Mouse (Mus musculus): ENCODE measurements around the gene Selenbp1.
A peak's percentile ranks its signal among the peaks of the same experiment; 100 is the strongest.

Selenbp1 gene

GRCm38 (mm10) chr3:94974528-94975422 is 41.9 kb downstream of the Selenbp1 start, which contains the start of gene Pi4kb:
Gene Pi4kb, plus strand, starts transcription at chr3:94974731.
- DNase-seq (ENCODE audit: low read depth in 1 of 2, low spot score in 2 of 2): peak; percentile 66 to 89

GRCm38 (mm10) chr3:94984312-94984711 is 51.5 kb downstream of the Selenbp1 start:
- DNase-seq (ENCODE audit: low read depth in 1 of 2, low spot score in 2 of 2): no peak

GRCm38 (mm10) chr3:94985513-94985912 is 52.7 kb downstream of the Selenbp1 start:
- no peak for DNase-seq (ENCODE audit: low read depth in 1 of 2, low spot score in 2 of 2)

- DNase-seq (ENCODE audit: low read depth in 1 of 2, low spot score in 2 of 2): no peak
These were observed 54.7 kb downstream of the Selenbp1 start for GRCm38 (mm10) chr3:94987578-94987977.

- DNase-seq (ENCODE audit: low read depth in 1 of 2, low spot score in 2 of 2): no peak
These were observed 56.4 kb downstream of the Selenbp1 start for GRCm38 (mm10) chr3:94989159-94989761.

Data from monocyte, adult 2 months (primary cell).